Mouse (Mus musculus) forebrain, embryonic 14.5 days (tissue): ENCODE results near the gene Tubb5. TPM values are rescaled to one million over a fixed set of nuclear protein-coding genes. Genes with fewer than 3 reads are reported as not detected.

Experiments used
- ATAC-seq: fragments of 200-750 bp; cut with Nextera tagmentation; 2 replicates; pipeline ENCODE4 v1.8.0; 2017; ENCODE audit warnings: mild to moderate bottlenecking, moderate library complexity
- DNase-seq: peaks from one replicate; pipeline ENCODE4 v3.0.0-alpha.2; 2015; ENCODE audit warnings: low spot score
- H3K27ac ChIP-seq: fragments of 300-500 bp; sonication (generic); 2 replicates; pipeline ENCODE4 v1.5.1; 2014; ENCODE audit warnings: low read depth, mild to moderate bottlenecking, control low read depth, low read length, moderate library complexity
- H3K27me3 ChIP-seq: fragments of 300-500 bp; sonication (generic); replicated peaks from 2 replicates; pipeline ENCODE4 v1.6.1; 2014; ENCODE audit warnings: low read length, control low read depth, mixed read lengths; ENCODE audit not compliant: control insufficient read depth, insufficient read depth
- H3K36me3 ChIP-seq: fragments of 300-500 bp; sonication (generic); 2 replicates; pipeline ENCODE4 v1.6.1; 2014; ENCODE audit warnings: low read length, control low read depth; ENCODE audit not compliant: control insufficient read depth, insufficient read depth
- H3K4me1 ChIP-seq: fragments of 300-500 bp; sonication (generic); 2 replicates; pipeline ENCODE4 v1.6.1; 2014; ENCODE audit warnings: antibody characterized with exemption, low read length, control low read depth; ENCODE audit not compliant: control insufficient read depth, insufficient read depth
- H3K4me2 ChIP-seq: fragments of 300-500 bp; sonication (generic); 2 replicates; pipeline ENCODE4 v1.6.1; 2014; ENCODE audit warnings: mild to moderate bottlenecking, control low read depth, low read length
- H3K4me3 ChIP-seq: fragments of 300-500 bp; sonication (generic); 2 replicates; pipeline ENCODE4 v1.5.1; 2014; ENCODE audit warnings: low read depth, low read length, control low read depth
- H3K9ac ChIP-seq: fragments of 300-500 bp; sonication (generic); 2 replicates; pipeline ENCODE4 v1.6.1; 2014; ENCODE audit warnings: mild to moderate bottlenecking, low read length, control low read depth, moderate library complexity
- H3K9me3 ChIP-seq: fragments of 300-500 bp; sonication (generic); replicated peaks from 2 replicates; pipeline ENCODE4 v1.6.1; 2016; ENCODE audit warnings: low read length, control low read depth, mixed read lengths; ENCODE audit not compliant: control insufficient read depth
- WGBS: fragments of 180-500 bp; shearing (Covaris S2); extraction: QIAGEN DNeasy Blood & Tissue Kit; methylation state at CpG from one replicate; pipeline ENCODE4 v1.1.7; 2014; 5-methylcytosine and 5-hydroxymethylcytosine counted together
- polyA plus RNA-seq: library from polyadenylated mRNA; unstranded; fragments of >200 nt; fragmentation: Nextera tagmentation; extraction: Ambion mirVana; gene quantifications from 2 replicates; pipeline ENCODE4 v1.2.1, GENCODE M21; 2014

Gene Tubb5
- polyA plus RNA-seq, 1 experiment from 2014 or later = 2,004 TPM

GRCm38 (mm10) chr17:35834696-35835422 is 3.2 kb downstream of the Tubb5 start:
- ATAC-seq (no peak), DNase-seq (no peak)
- no peaks in the 10 kb centered on the region for H3K27me3 ChIP-seq
- peak overlapping the region; percentile 77 for H3K4me3 ChIP-seq
- no peak overlapping the region for H3K27ac ChIP-seq
- H3K9ac ChIP-seq = peak overlapping the region; percentile 98
- WGBS = 73% methylated on average over 26 of the region's 26 CpGs
- peaks cover 57% of the 10 kb centered on the region for H3K36me3 ChIP-seq
- no peaks in the 10 kb centered on the region for H3K9me3 ChIP-seq
- peak overlapping the region; percentile 89 for H3K4me2 ChIP-seq
- H3K4me1 ChIP-seq = peaks cover 28% of the 10 kb centered on the region

GRCm38 (mm10) chr17:35833894-35834293 is 4.2 kb downstream of the Tubb5 start:
- Histone ChIP-seq H3K9ac (no peak overlapping the region; the same call in 1 of the 2 replicates), H3K36me3 (peaks cover 60% of the 10 kb centered on the region), H3K4me2 (peak overlapping the region; percentile 89), H3K9me3 (no peaks in the 10 kb centered on the region), H3K4me1 (peaks cover 25% of the 10 kb centered on the region), H3K4me3 (0 out of 2 replicates have a peak overlapping the region, but pooled peaks have one; percentile 77), H3K27ac (no peak overlapping the region; the same call in 1 of the 2 replicates), H3K27me3 (no peaks in the 10 kb centered on the region)
- 59% methylated on average over 5 of the region's 5 CpGs for WGBS
- ATAC-seq = no peak
- no peak for DNase-seq

- ATAC-seq (no peak), DNase-seq (no peak)
- Histone ChIP-seq H3K9ac (no peak overlapping the region), H3K9me3 (no peaks in the 10 kb centered on the region), H3K4me2 (peak overlapping the region; percentile 89; the same call in 1 of the 2 replicates), H3K4me1 (peaks cover 25% of the 10 kb centered on the region), H3K36me3 (peaks cover 63% of the 10 kb centered on the region), H3K27me3 (no peaks in the 10 kb centered on the region), H3K27ac (peak overlapping the region; percentile 9; the same call in 1 of the 2 replicates), H3K4me3 (no peak overlapping the region)
- WGBS = 20% methylated on average over 5 of the region's 5 CpGs
These were observed 4.8 kb downstream of the Tubb5 start for GRCm38 (mm10) chr17:35833239-35833751.

- ATAC-seq (no peak), DNase-seq (no peak)
- Histone ChIP-seq H3K4me3 (no peak overlapping the region), H3K4me1 (peaks cover 25% of the 10 kb centered on the region), H3K36me3 (peaks cover 69% of the 10 kb centered on the region), H3K9ac (no peak overlapping the region), H3K9me3 (no peaks in the 10 kb centered on the region), H3K27me3 (no peaks in the 10 kb centered on the region), H3K27ac (peak overlapping the region; percentile 9; the same call in 1 of the 2 replicates), H3K4me2 (no peak overlapping the region)
- 72% methylated on average over 8 of the region's 8 CpGs for WGBS
These were observed 5.5 kb downstream of the Tubb5 start for GRCm38 (mm10) chr17:35832400-35833238.

- DNase-seq (peak; percentile 85), ATAC-seq (peak; percentile 74)
- H3K36me3 ChIP-seq = peaks cover 65% of the 10 kb centered on the region
- peaks cover 10% of the 10 kb centered on the region for H3K4me1 ChIP-seq
- no peak overlapping the region for H3K27ac ChIP-seq
- WGBS = 1% methylated on average over 21 of the region's 21 CpGs
- no peaks in the 10 kb centered on the region for H3K27me3 ChIP-seq
- H3K9ac ChIP-seq = no peak overlapping the region
- H3K4me3 ChIP-seq = no peak overlapping the region
- 0 out of 2 replicates have a peak overlapping the region, but pooled peaks have one; percentile 5 for H3K4me2 ChIP-seq
- no peaks in the 10 kb centered on the region for H3K9me3 ChIP-seq
These were observed 8.4 kb downstream of the Tubb5 start for GRCm38 (mm10) chr17:35829737-35830136.

- H3K4me2 ChIP-seq = no peak overlapping the region
- WGBS = 90% methylated on average over 13 of the region's 13 CpGs
- H3K27ac ChIP-seq = no peak overlapping the region
- H3K4me3 ChIP-seq = no peak overlapping the region
- no peaks in the 10 kb centered on the region for H3K9me3 ChIP-seq
- no peak overlapping the region for H3K9ac ChIP-seq
- peaks cover 29% of the 10 kb centered on the region for H3K36me3 ChIP-seq
- ATAC-seq (no peak), DNase-seq (no peak)
- H3K27me3 ChIP-seq = no peaks in the 10 kb centered on the region; the same call in 1 of the 2 replicates
- peaks cover 16% of the 10 kb centered on the region for H3K4me1 ChIP-seq
These were observed 12.8 kb downstream of the Tubb5 start for GRCm38 (mm10) chr17:35825109-35825850.

- DNase-seq = no peak
These were observed 13.7 kb downstream of the Tubb5 start for GRCm38 (mm10) chr17:35824402-35824801.

More at GRCm38 (mm10) chr17:35824402-35824801, 13.7 kb downstream of the Tubb5 start:
- peaks cover 26% of the 10 kb centered on the region for H3K36me3 ChIP-seq
- no peaks in the 10 kb centered on the region for H3K9me3 ChIP-seq
- peak overlapping the region; percentile 93 for H3K4me2 ChIP-seq
- H3K27me3 ChIP-seq = no peaks in the 10 kb centered on the region; the same call in 1 of the 2 replicates
- no peak for ATAC-seq
- peak overlapping the region; percentile 70; the same call in 1 of the 2 replicates for H3K9ac ChIP-seq
- 72% methylated on average over 7 of the region's 7 CpGs for WGBS
- 0 out of 2 replicates have a peak overlapping the region, but pooled peaks have one; percentile 73 for H3K27ac ChIP-seq
- H3K4me3 ChIP-seq = no peak overlapping the region
- H3K4me1 ChIP-seq = peaks cover 16% of the 10 kb centered on the region
